Mouse (Mus musculus): ENCODE measurements around the gene Fbxo2. TPM values are rescaled to one million over a fixed set of nuclear protein-coding genes. Genes with fewer than 3 reads are reported as not detected.
"Not testable (repeated sequence)": the region's sequence is repeated elsewhere in the genome, so short reads cannot be mapped to it uniquely, and the experiment has no call there.

Fbxo2 gene
- total RNA-seq, 2 experiments from 2014 or later: 0.28 TPM; not detected in 1

- DNase-seq: not testable (repeated sequence)
Measured at GRCm38 (mm10) chr4:148176603-148177002, 16.2 kb downstream of the Fbxo2 start.

- no peak for DNase-seq
Measured at GRCm38 (mm10) chr4:148177716-148178115, 17.3 kb downstream of the Fbxo2 start.

GRCm38 (mm10) chr4:148181483-148181882 is 21.1 kb downstream of the Fbxo2 start:
- no peak for DNase-seq

- no peak for DNase-seq
Measured at GRCm38 (mm10) chr4:148182363-148182762, 21.9 kb downstream of the Fbxo2 start.

- no peak for DNase-seq
Measured at GRCm38 (mm10) chr4:148184564-148184963, 24.1 kb downstream of the Fbxo2 start.

- no peak for DNase-seq
Measured at GRCm38 (mm10) chr4:148185819-148186218, 25.4 kb downstream of the Fbxo2 start.

GRCm38 (mm10) chr4:148188767-148189166 is 28.3 kb downstream of the Fbxo2 start:
- not testable (repeated sequence) for DNase-seq

GRCm38 (mm10) chr4:148192707-148193245 is 32.4 kb downstream of the Fbxo2 start:
- DNase-seq: no peak

- no peak for DNase-seq
Measured at GRCm38 (mm10) chr4:148194400-148194799, 34.0 kb downstream of the Fbxo2 start.

GRCm38 (mm10) chr4:148198721-148199120 is 38.3 kb downstream of the Fbxo2 start:
- no peak for DNase-seq

GRCm38 (mm10) chr4:148203557-148203956 is 43.1 kb downstream of the Fbxo2 start:
- no peak for DNase-seq

GRCm38 (mm10) chr4:148204061-148204872 is 43.8 kb downstream of the Fbxo2 start:
- no peak for DNase-seq

GRCm38 (mm10) chr4:148204873-148205232 is 44.4 kb downstream of the Fbxo2 start:
- no peak for DNase-seq

GRCm38 (mm10) chr4:148214460-148215136 is 54.2 kb downstream of the Fbxo2 start:
- no peak for DNase-seq

GRCm38 (mm10) chr4:148215264-148215900 is 55.0 kb downstream of the Fbxo2 start:
- DNase-seq: no peak

Small RNAs within 50 kb of the gene (microRNA-seq; reads per million reads assigned to microRNA genes)
- gene Mir7022 (ENCODE audit: borderline replicate concordance in 2 of 2): 0 reads per million in 2 experiments

Other genes with a start within 250 kb of the Fbxo2 start
- 10 to 100 TPM; 25.2 to 28.9 TPM for gene Plod1, start 223.9 kb upstream of the Fbxo2 start, total RNA-seq (2021)
- 10 to 100 TPM; 19.1 to 20.0 TPM for gene 2510039O18Rik, start 219.7 kb upstream of the Fbxo2 start, total RNA-seq (2021)
- not detected for gene Nppb, start 174.8 kb upstream of the Fbxo2 start, total RNA-seq (2021)
- not detected for gene Nppa, start 159.9 kb upstream of the Fbxo2 start, total RNA-seq (2021)
- gene Clcn6, start 121.8 kb upstream of the Fbxo2 start, total RNA-seq (2021): 1 to 10 TPM; 3.5 to 4.7 TPM
- gene Mthfr, start 121.5 kb upstream of the Fbxo2 start, total RNA-seq (2021): 1 to 10 TPM; 6.8 to 9.4 TPM
- gene Agtrap, start 72.6 kb upstream of the Fbxo2 start, total RNA-seq (2021): 10 to 100 TPM; 10.9 to 16.2 TPM
- gene Mad2l2, start 30.2 kb upstream of the Fbxo2 start, total RNA-seq (2021): 10 to 100 TPM; 10.2 to 11.0 TPM
- not detected for gene Draxin, start 29.9 kb upstream of the Fbxo2 start, total RNA-seq (2021)
- 10 to 100 TPM; 28.8 to 29.8 TPM for gene Fbxo6, start 8.5 kb upstream of the Fbxo2 start, total RNA-seq (2021)
- 1 to 10 TPM; 6.4 to 7.1 TPM for gene Fbxo44, start 139 bp upstream of the Fbxo2 start, total RNA-seq (2021)
- gene Disp3, start 127.3 kb downstream of the Fbxo2 start, total RNA-seq (2021): under 1 TPM in 1 of 2 experiments, not detected in 1; 0.32 TPM